Mouse (Mus musculus) gastrocnemius, adult 8-10 months (tissue): ENCODE data around the gene Arhgap25. TPM values are rescaled to one million over a fixed set of nuclear protein-coding genes. Genes with fewer than 3 reads are reported as not detected.
A peak's percentile ranks its signal among the peaks of the same experiment; 100 is the strongest.
"Not testable (repeated sequence)": the region's sequence is repeated elsewhere in the genome, so short reads cannot be mapped to it uniquely, and the experiment has no call there.

ENCODE experiments used
- DNase-seq, 2 experiments: peaks; one replicate each; pipeline ENCODE4 v3.0.0; 2022; ENCODE audit warnings: low spot score in 2 of 2
- total RNA-seq, 4 experiments: library from RNA; stranded (reverse); gene quantifications; 2 replicates each; pipeline ENCODE4 v1.2.4; 2022

Gene Arhgap25
- total RNA-seq, 4 experiments from 2014 or later, result 0.77 to 0.99 (median 0.78) TPM

GRCm38 (mm10) chr6:87536270-87536669 is 3.2 kb upstream of the Arhgap25 start:
- DNase-seq, result no peak

GRCm38 (mm10) chr6:87535651-87536050 is 2.6 kb upstream of the Arhgap25 start:
- DNase-seq, result no peak

- DNase-seq, result no peak
These were observed 2.0 kb upstream of the Arhgap25 start for GRCm38 (mm10) chr6:87534855-87535575.

- no peak for DNase-seq
These were observed 1.5 kb downstream of the Arhgap25 start for GRCm38 (mm10) chr6:87531456-87532015.

GRCm38 (mm10) chr6:87530386-87530785 is 2.7 kb downstream of the Arhgap25 start:
- DNase-seq, result no peak

- no peak for DNase-seq
These were observed 5.1 kb downstream of the Arhgap25 start for GRCm38 (mm10) chr6:87527846-87528557.

- no peak for DNase-seq
These were observed 5.7 kb downstream of the Arhgap25 start for GRCm38 (mm10) chr6:87527366-87527765.

GRCm38 (mm10) chr6:87525126-87525525 is 7.9 kb downstream of the Arhgap25 start:
- DNase-seq, result no peak

GRCm38 (mm10) chr6:87524281-87524680 is 8.8 kb downstream of the Arhgap25 start:
- DNase-seq, result no peak

GRCm38 (mm10) chr6:87523736-87524135 is 9.3 kb downstream of the Arhgap25 start:
- DNase-seq, result no peak

GRCm38 (mm10) chr6:87523085-87523484 is 10.0 kb downstream of the Arhgap25 start:
- DNase-seq, result no peak

- DNase-seq, result no peak
These were observed 10.8 kb downstream of the Arhgap25 start for GRCm38 (mm10) chr6:87522236-87522635.

GRCm38 (mm10) chr6:87521705-87522104 is 11.4 kb downstream of the Arhgap25 start:
- DNase-seq, result not testable (repeated sequence)

GRCm38 (mm10) chr6:87520572-87520971 is 12.5 kb downstream of the Arhgap25 start:
- no peak for DNase-seq

- no peak for DNase-seq
These were observed 13.2 kb downstream of the Arhgap25 start for GRCm38 (mm10) chr6:87519809-87520208.

GRCm38 (mm10) chr6:87518622-87519021 is 14.4 kb downstream of the Arhgap25 start:
- DNase-seq, result no peak

- DNase-seq, result no peak
These were observed 15.2 kb downstream of the Arhgap25 start for GRCm38 (mm10) chr6:87517753-87518409.

- DNase-seq, result no peak
These were observed 18.7 kb downstream of the Arhgap25 start for GRCm38 (mm10) chr6:87514321-87514720.

GRCm38 (mm10) chr6:87513046-87513767 is 19.9 kb downstream of the Arhgap25 start:
- peak in 1 of 2 experiments; percentile 34 for DNase-seq

- DNase-seq, result no peak
These were observed 22.1 kb downstream of the Arhgap25 start for GRCm38 (mm10) chr6:87510999-87511398.

- no peak for DNase-seq
These were observed 23.3 kb downstream of the Arhgap25 start for GRCm38 (mm10) chr6:87509806-87510205.
